Mouse (Mus musculus): ENCODE data around the gene Klf13.

Gene Klf13

DNA sequence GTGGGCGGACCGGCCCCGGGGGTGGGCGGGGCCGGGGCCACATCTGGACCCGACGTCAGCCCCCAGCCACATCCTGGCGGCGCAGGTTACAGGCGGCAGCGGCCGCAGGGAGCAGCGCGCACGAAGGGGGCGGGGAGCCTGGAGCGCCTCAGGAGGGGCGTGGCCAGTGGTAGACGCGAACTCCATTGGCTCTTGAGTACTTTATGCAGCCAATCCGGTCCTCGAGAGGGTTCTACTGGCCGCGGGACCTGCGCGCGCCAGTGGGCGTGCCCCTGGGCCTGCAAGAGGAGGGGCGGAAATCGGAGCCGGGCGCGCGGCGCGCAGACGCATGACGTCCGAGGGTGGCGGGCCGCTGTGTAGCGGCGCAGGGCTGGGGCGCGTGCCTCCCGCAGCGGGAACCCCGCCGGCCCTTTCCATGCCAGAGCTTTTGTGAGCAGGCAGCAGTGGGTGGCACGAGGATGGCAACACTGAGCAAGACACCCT is at the start of gene Klf13:
Gene Klf13, minus strand, starts transcription at position 2 of the 483 bp plus-strand sequence.
- DNase-seq (ENCODE audit: low spot score): peak; percentile 93

DNA sequence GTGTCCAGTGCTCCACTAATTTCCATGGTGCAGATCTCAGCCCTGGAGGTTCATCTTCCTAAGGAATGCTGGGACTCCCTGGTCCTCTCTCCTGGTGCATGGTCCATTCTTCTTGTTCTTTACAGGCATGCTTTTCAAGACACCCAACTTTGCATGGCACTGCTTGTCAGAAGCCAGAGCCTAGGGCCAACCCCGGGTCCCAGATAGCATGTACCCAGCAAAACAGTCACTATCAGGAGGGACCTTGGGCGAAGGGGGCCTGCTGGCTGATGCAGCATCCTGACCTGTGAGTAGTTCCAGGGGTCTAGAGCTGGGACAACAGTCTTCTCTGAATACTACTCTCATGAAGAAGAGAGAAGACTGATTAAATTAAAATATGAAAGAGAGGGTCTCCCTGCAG is 49.7 kb upstream of the Klf13 start:
- DNase-seq (ENCODE audit: low spot score): no peak

DNA sequence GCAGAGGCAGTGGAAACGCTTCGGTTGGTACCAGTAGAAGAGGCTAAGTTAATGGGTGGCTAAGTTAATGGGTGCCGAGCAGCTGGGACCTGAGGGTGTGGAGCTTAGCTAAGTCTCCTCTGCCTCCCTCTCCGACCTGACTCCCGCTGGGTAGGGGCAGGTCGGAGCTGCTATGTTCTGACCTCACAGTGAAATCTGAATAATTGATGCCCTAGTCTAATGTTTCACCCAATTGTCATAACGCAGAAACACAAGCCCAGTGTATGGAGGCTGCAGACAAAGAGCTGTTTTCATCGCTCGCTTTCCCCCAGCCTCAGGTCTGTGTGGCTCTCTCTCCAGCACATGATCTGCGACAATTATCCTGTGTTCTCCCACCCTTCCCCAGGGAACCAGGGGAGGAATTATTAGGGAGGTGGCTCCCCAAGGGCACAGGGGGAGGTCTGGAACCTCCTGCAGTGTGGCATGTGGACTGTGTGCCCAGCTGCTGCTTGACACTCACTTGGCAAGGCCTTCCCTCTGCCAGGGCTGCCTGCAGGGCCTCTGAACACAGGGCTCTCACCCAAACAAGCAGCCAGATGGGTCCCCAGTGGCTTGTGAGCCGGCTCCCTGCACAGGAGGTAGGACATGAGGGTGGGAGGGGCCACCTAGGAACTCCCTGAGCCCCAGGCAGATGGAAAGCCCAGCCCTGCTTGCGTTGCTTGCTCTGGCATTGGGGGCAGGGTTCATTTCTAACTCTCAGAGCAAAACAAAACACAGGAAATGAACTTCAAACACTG is 47.9 kb upstream of the Klf13 start:
- DNase-seq (ENCODE audit: low spot score): peak; percentile 68

DNA sequence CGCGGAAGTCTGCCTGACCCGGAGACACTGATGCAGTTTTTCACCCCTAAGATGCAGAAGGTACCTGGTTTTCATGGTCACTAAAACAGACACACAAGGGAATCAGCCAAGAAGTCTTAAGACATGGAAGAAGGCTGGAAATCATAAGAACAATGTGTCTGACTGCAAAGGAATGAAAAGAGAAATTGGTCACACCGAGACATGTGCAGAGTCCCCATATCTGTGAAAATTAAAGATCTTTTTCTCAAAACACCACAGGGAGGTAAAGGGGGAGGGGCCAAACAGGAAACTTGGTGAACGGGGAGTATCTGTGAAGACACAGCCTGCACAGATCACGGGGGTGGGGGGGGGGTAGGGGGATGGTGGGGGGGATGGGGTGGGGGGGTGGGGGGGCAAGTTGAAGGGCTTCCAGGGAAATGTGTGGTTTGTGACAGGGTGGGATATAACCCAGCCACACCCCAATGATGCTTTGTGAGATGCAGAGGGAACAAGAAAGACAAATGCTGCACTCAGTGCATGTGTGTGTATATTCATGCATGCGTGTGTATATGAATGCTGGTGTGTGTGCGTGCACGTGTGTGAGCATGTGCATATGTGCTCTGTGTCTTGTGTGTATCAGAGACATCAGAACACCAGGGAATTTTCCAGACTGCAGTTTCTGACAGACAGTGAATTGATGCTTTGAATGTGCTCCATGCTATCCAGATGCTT is 47.1 kb upstream of the Klf13 start:
- no peak for DNase-seq (ENCODE audit: low spot score)

DNA sequence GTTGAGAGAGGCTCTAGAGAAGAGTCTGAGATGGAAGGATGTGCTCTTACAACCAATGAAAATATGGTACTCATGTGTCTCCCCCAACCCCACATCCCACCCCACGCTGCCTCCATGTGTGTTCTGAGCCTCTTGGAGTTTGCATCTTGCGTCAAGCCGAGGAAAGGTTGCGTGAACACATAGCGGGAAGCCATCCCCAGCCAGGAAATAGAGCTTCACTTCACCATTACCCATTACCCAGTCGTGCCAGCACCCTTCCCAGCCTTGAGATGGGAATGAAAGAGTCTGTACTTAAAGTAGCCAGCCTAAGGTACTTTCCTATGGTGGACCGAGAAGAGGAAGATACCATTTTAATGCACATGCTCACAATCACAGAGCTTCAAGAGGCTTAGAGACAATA is 46.6 kb upstream of the Klf13 start:
- no peak for DNase-seq (ENCODE audit: low spot score)

DNA sequence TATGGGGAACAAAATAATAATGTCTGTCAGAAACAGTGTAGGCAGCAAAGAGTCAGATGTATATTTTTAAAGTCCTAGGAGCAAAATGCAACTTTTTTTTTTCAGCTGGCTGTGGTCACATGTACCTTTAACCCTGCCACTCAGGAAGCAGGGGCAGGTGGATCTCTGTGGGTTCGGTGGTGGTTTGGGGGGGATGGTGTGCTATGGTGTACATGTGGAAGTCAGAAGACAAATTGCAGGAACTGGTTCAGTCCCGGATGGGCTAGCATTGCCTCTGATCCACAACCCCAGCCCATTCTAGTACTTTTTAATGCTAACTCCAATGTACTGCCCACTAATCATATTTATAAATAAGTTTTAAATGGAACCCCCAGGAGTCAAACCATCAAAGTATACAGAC is 45.6 kb upstream of the Klf13 start:
- DNase-seq (ENCODE audit: low spot score): no peak

DNA sequence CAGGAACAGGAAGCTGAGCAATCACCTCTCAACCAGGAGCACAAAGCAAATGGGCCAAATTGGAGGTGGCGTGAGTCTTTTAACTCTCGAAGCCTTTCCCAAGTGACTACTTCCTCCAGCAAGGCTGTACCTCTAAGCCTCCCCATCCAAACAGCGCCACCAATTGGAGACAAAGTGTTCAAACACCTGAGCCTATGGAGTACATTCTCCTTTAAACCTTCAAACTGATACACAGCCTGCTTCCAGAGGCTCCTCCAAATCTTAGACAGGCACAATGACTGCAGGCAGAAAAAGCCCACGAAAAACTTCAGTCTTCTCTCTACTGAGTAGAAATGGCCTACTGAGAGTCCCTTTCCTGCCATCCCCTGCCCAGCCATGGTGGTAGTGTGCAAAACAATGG is 38.9 kb upstream of the Klf13 start:
- no peak for DNase-seq (ENCODE audit: low spot score)

DNA sequence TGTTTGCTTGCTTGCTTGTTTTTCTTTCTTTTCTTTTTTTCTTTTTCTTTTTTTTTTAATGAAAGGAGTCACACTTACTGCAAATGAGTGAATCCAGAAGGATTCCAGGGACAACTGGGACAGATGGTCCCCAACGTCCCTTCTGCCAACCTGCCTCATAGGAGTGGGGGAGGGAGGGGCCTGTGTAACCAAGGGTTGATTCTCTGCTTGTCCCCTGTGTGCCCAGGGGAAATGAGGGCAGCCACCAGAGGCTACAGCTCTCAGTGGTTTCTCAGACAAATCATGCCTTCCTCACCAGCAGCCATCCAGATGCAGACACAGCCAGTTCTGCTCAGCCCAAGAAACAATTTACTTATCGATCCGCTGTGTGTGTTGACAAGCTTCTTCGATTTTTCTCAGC is 32.3 kb upstream of the Klf13 start:
- no peak for DNase-seq (ENCODE audit: low spot score)

DNA sequence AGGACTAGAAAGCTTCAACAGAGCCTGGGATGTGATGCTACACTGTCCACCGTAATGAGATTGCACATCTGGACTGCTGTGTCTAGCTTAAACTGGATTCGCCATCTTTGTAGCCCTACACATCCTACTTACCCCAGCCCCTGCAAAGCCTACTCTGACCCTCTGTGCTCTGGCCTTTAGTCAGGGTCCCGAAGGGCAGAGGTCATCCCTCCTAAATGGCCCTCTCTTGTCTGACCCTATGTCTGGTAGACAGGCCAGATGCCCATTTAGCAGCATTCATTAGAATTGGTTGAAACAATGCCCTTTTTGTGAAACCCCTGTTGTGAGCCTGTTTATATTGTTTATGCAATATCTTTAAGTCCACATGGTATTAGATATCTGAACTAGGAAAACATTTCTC is 31.2 kb upstream of the Klf13 start:
- DNase-seq (ENCODE audit: low spot score): no peak

DNA sequence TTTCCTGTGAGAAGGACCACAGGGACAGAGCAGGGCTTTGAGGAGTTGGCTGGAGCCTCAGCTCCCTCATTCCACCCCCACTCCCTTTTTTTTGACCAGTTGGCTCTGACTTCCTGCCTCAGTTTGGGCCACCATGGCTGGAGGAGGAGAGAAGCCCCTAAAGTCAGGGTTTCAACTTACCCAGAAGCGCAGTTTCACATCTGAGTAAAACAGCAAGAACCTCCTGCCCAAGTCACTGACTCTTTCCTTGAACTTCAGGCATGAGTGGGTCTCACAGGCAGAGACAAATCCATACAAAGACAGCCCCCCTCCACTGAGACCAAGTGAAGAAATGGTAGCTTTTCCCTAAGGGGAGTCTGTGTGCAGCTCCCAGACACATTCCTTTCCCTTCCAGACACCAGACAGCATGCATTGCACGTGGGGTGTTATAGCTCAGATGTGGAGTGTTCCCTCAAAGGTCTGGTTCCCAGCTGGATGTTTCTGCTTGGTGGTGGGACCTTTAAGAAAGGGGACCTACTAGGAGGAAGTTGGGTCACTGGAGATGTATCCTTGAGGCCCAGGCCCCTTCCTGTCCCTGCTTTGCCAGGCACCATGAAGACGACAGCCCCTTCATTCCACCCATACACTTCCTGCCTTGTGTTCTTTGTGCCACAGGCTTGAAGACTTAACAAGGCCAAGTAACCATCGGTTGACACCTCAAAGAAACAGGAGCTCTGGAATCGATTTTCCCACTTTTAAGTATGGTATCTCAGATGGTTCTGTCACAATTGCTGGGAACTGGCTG is 27.1 kb upstream of the Klf13 start:
- no peak for DNase-seq (ENCODE audit: low spot score)

DNA sequence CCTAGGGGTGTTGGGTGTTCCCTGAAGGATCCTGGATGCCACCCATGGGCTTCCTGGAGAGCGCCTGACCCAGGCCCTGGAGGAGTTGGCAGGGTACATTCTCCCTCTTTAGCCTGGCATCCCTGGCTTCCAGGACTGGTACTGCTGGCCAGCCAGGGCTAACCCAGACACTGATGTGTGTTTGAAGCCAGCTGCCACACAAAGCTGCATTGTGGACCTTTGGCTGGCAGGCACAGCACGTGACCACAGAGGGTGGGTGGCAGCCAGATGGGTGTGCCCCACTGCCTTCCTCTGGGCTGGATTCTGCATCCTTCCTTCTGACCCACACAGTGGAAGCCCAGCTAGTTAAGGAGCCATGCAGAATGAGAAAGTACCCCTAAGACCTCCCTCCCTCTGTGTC is 26.4 kb upstream of the Klf13 start:
- DNase-seq (ENCODE audit: low spot score): no peak

DNA sequence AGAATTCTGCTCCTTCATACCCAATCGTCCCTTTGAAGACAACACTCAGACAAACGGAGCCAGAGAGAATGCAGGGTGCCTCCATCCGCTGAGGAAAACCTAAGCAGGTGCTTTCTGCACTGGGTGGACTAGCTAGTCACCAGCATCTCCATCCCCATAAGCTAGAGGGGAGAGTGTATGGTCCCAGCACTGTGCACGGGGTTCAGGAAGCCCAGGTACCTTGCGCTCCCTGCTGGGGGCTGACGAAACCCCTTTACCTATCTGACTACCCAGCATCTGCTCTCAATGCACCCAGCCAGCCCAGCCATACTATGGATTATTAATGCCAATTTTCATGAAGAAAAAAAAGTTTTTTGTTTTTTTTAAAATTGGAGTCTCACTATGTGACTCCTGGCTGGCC is 25.4 kb upstream of the Klf13 start:
- no peak for DNase-seq (ENCODE audit: low spot score)

DNA sequence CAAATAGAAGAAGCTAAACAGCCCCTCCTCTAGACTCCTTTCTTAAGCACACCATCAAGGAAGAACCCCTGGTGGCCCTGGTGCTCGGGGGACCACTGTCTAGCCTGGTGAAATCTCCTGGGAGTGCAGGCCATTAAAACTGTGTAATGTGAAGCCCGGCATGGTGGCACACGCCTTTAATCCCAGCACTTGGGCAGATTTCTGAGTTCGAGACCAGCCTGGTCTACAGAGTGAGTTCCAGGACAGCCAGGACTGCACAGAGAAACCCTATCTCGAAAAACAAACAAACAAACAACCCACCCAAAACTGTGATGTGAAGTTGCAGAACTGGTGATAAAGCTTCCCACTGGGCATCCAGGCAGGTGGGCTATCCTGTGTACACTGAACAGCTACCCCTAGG is 24.9 kb upstream of the Klf13 start:
- no peak for DNase-seq (ENCODE audit: low spot score)

DNA sequence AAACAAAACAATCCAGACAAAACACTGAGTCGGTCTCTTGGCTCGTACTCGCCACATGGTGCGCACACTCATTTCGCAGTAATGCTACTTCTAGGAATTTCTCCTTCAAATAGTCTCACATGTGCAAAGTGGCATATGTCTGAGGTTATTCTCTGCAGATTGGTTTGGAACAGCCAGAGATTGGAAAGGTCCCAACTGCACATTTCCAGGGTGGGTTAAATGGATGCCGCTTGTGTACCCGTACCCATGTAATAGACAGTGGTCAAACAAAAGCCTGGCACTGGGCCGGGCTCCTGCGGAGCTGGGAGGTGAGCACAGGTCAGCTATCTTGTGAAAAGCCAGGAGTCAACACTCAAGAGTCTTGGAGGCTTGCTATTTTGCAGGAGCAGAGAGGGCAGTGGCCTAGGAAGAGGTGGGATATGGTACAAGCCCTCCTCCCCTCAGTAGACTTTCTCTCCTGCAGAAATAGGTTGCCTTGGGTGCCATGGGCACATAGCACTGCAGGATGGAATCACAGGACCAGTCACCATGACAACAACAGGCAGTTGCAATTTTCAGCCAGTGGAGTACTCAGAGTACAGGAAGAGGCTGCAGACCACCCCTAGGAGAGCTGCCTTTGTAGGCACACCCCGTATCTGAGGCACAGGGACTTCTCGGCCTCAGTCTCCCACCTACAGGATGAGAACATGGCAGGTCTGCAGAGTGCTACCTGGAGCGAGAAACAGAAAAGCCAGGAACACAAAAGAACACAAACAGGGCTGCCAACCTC is 19.3 kb upstream of the Klf13 start:
- no peak for DNase-seq (ENCODE audit: low spot score)

DNA sequence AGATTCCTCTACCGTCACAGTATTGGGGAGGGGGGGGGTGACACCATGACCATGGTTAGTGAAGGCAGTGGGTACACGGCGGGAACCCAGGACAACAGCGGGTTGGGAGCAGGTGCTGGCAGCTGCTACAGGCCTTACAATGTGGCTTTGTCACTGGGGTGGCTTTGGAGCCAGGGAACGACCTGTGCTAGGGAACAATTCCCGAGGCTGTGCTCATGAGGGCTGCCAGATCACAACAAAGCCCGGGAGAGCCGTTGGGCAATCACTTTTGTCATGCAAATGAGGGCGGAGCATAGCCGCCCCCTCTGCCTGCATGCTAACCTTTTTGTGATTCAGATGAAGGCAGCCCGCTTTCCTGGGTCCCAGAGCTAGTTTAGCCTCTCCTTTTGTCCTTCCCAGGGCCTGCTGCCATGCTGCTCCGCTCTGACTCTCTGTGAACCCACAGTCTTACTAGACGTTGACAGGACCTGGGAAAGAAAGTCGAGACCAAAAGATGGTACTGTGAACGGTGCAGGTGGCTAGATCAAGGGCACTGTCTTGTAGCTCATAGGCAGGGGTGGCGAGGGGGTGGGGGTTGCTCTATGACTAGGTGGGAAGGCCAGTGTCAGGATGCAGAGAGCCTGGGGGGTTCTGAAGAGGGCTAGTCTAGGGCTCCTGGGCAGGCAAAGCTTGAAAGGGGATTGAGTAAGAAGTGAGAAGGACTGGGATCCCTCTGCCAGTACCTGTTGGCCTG is 18.4 kb upstream of the Klf13 start:
- DNase-seq (ENCODE audit: low spot score): no peak

DNA sequence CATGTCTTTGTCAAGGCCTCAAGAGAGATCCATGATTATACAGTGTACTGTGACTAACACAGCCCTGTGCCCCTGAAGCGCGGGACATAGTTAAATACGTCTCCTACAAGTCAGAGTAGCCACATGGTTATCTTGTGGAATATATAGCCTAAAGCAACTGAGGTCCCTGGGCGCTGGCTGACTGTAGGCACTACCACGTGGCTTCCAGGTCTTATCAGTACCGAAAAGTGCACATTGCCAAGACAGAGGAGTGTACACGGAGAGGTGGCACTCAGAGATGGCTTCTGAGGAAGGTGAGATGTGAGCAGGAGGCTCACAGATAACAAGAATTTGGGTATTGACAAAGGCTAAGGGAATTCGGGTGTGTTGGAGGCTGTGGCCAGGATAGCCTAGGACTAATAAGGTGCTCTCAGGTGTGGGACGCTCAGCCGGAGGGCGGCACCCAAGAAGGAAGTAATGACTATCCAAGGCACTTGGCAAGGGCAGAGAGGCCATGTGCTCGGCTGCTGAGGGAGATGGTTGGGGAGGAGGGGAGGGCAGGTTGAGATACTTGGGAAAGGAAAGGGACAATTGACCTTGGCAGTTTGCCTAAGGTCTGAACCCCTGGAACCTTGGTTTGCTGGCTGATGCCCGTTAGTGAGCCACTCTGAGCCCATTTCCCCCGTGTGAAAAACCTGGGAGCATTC is 17.6 kb upstream of the Klf13 start:
- no peak for DNase-seq (ENCODE audit: low spot score)

DNA sequence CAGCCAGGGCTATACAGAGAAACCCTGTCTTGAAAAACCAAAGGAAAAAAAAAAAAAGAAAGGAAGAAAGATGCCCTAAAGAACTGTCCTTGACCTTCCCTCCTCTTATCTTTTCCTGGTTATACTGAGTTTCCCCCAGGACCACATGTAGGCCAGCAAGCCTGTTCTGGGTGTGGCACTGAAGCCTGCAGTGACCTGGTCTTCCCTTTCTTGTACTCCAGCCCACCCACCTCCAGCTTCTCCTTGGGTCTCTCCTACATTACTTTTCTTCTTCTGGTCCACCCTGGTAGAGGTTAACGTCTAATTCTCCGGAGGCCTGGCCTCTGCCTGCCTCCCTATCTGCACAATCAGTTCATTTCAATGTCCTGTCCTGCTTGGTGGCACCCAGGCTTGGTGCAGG is 16.7 kb upstream of the Klf13 start:
- DNase-seq (ENCODE audit: low spot score): no peak

DNA sequence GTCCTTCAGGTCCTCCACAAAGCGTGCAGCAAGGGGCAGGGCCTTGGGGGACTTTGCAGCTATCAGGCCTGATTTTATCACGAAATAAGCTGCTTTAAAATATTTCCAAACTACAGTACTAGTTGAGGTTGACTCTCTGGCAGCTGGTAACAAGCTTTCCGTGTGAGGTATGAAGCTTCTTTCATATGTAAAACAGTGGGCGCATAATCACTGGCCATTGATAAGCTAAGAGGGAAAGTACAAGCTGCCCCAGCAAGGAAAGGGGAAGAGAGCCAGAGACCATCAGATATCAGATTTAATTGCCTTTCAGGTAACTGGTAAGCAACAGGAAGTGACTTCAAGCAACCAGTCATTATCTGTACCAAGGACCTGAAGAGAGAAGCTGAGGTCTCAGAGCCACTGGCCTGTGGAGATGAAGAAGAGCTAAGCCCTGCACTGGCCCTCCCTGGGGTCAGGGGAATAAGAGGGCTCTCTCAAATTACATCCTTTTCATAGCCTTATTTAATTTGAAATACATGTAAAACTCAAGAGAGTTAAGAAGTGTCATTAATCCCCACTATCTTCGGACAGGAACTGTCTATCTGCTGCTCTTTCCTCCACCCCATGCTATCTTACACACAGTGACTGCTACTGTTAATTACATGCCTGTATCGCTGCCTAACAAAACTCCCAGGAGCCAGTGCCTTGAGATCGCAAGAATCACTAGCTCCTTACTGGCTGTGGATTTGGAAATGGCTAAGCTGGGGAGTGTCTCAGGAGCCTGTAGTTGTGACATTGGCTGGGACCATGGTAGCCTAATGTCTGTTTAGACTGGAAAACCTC is 13.6 kb upstream of the Klf13 start:
- no peak for DNase-seq (ENCODE audit: low spot score)

DNA sequence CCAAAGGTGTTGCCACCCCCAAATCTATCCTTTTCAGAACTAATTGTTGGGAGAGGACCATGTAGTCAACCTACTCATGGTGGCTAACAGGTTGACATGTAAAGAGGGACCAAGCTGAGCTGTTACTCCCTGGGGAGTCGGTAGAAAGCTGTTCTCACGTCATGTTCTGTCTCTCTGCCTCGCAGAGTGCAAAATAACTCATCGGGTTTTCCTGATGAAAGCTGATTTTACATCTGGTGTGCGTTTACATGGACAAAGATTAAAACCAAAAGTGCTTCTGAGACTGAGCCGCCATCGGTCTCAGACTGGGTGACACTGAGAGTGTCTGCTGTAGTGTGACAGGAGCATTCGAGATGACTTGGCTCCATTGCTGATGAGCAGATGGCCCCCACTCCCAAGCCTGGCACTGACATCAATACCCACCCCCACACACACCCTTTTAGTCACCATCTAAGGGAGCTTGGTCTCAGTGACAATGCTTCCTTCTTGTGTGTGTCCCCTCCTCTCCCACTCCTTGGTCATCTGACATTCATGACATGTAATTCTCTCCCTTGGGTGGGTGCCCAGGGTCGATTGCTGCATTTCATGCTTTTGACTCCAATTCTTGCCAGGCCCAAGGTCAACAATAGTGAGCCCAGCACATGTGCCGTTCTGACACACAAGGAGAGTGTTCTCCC is 12.4 kb upstream of the Klf13 start:
- DNase-seq (ENCODE audit: low spot score): peak; percentile 81
